15 mouse cellular contexts compared by ENCODE assay signal in genomic region chr13:32752066-32752657, GRCm38 (mm10). TPM values are rescaled to one million over a fixed set of nuclear protein-coding genes. Genes with fewer than 3 reads are reported as not detected.
DNase-seq lines count a peak whose midpoint lies in the region; ATAC-seq lines count a peak whose summit lies in the region.
"Had no signal": no experiment of that assay in that cellular context is flagged by ENCODE, and none has a peak within 500 bp of the region (broad histone marks: within the 10 kb centered on the region; RNA-seq: fewer than 3 reads in every experiment).

No protein-coding gene starts in this region.

- peak overlapping the region; percentile 42 for H3K27ac ChIP-seq in heart, embryonic 16.5 days (ENCODE audit: low read length)
- H3K27ac ChIP-seq: liver, embryonic 12.5 days; midbrain, embryonic 10.5 days had no signal

- H3K4me2 ChIP-seq in heart, embryonic 16.5 days (ENCODE audit: low read depth, low read length): no peak overlapping the region
- H3K4me2 ChIP-seq: liver, embryonic 12.5 days had no signal

- H3K9me3 ChIP-seq in heart, embryonic 16.5 days (replicated peaks; ENCODE audit: control insufficient read depth, low read length): no peaks in the 10 kb centered on the region
- H3K9me3 ChIP-seq: liver, embryonic 12.5 days; midbrain, embryonic 10.5 days had no signal

- H3K4me1 ChIP-seq in heart, embryonic 16.5 days (ENCODE audit: control insufficient read depth, insufficient read depth, low read length): no peaks in the 10 kb centered on the region
- H3K4me1 ChIP-seq: liver, embryonic 12.5 days; midbrain, embryonic 10.5 days had no signal

- no peak overlapping the region for H3K4me3 ChIP-seq in heart, embryonic 16.5 days (ENCODE audit: low read length)
- H3K4me3 ChIP-seq: liver, embryonic 12.5 days; midbrain, embryonic 10.5 days had no signal

- no peaks in the 10 kb centered on the region for H3K36me3 ChIP-seq in heart, embryonic 16.5 days (ENCODE audit: control insufficient read depth, insufficient read depth)
- H3K36me3 ChIP-seq: liver, embryonic 12.5 days; midbrain, embryonic 10.5 days had no signal

- intact Hi-C loops in heart, postnatal 25 days (cut with DNase I): no loop called here
- intact Hi-C loops in left cerebral cortex, postnatal 14 days (cut with DNase I): no loop called here

- 27% methylated on average over 4 of the region's 4 CpGs for WGBS in heart, embryonic 16.5 days

- H3K27me3 ChIP-seq in heart, embryonic 16.5 days (ENCODE audit: control insufficient read depth, insufficient read depth, low read length): no peaks in the 10 kb centered on the region
- H3K27me3 ChIP-seq: liver, embryonic 12.5 days; Patski had no signal

- no peak for DNase-seq in heart, postnatal 25 days (ENCODE audit: low spot score)
- DNase-seq in left cerebral cortex, postnatal 14 days (ENCODE audit: low spot score in 2 of 2): peak; percentile 19 to 55
- no peak for DNase-seq in left cerebral cortex, adult 18-20 months (ENCODE audit: low spot score in 2 of 2)
- peak; percentile 42 for DNase-seq in embryo, embryonic 10.5 days (ENCODE audit: low spot score)
- peak; percentile 49 for DNase-seq in mesoderm, embryonic 11.5 days (ENCODE audit: low read depth, low spot score)
- DNase-seq: cerebellum, adult 18-20 months; layer of hippocampus, adult 9-11 months; lung, postnatal 10 days had no signal

- ATAC-seq in heart, embryonic 16.5 days (replicated peaks; ENCODE audit: extremely low read depth, insufficient read depth, low FRiP score): no peak
- ATAC-seq in megakaryocyte, adult 5-6 weeks (ENCODE audit: poor library complexity, severe bottlenecking): no peak
- ATAC-seq: liver, embryonic 12.5 days; Patski had no signal

- H3K9ac ChIP-seq in heart, embryonic 16.5 days (ENCODE audit: low read length): no peak overlapping the region
- H3K9ac ChIP-seq: liver, embryonic 12.5 days had no signal

RNA-seq across cellular contexts. Expression of gene Mylk4, which starts 31.6 kb away (rescaled TPM):
- 1.3 and 1.7 TPM in 2 replicates for polyA plus RNA-seq in heart, embryonic 16.5 days (2015; fragmentation: Nextera tagmentation; extraction: Ambion mirVana)
- 100 to 1,000 TPM; 303 to 406 TPM for total RNA-seq in heart, postnatal 25 days (2021)
- total RNA-seq in left cerebral cortex, postnatal 14 days (2021): under 1 TPM; 0.32 to 0.33 TPM
- total RNA-seq in left cerebral cortex, adult 18-20 months (2021): not detected
- not detected in 2 replicates for total RNA-seq in megakaryocyte, adult 5-6 weeks (2015)
- total RNA-seq in megakaryocyte, adult 5-6 weeks (2017): not detected in 2 replicates
- total RNA-seq: common myeloid progenitor, adult 5-6 weeks had no signal
- polyA plus RNA-seq: midbrain, embryonic 10.5 days had no signal

RNA-seq across cellular contexts. Expression of gene Wrnip1, which starts 49.7 kb away (rescaled TPM):
- polyA plus RNA-seq in heart, embryonic 16.5 days (2015; fragmentation: Nextera tagmentation; extraction: Ambion mirVana): 19.7 and 24.8 TPM in 2 replicates
- 10 to 100 TPM; 18.5 to 27.1 TPM for total RNA-seq in heart, postnatal 25 days (2021)
- 10 to 100 TPM; 56.4 to 60.6 TPM for total RNA-seq in left cerebral cortex, postnatal 14 days (2021)
- 10 to 100 TPM; 64.3 to 70.0 TPM for total RNA-seq in left cerebral cortex, adult 18-20 months (2021)
- total RNA-seq in megakaryocyte, adult 5-6 weeks (2015): 8.8 and 11.8 TPM in 2 replicates
- total RNA-seq in megakaryocyte, adult 5-6 weeks (2017): 22.6 and 27.5 TPM in 2 replicates

RNA-seq across cellular contexts. Expression of gene D930007J09Rik, which starts 50.5 kb away (rescaled TPM):
- not detected in 2 replicates for polyA plus RNA-seq in heart, embryonic 16.5 days (2015; fragmentation: Nextera tagmentation; extraction: Ambion mirVana)
- not detected for total RNA-seq in heart, postnatal 25 days (2021)
- 1 to 10 TPM; 1.8 TPM for total RNA-seq in left cerebral cortex, postnatal 14 days (2021)
- 1 to 10 TPM in 1 of 2 experiments, not detected in 1; 1.4 TPM for total RNA-seq in left cerebral cortex, adult 18-20 months (2021)
- not detected in 2 replicates for total RNA-seq in megakaryocyte, adult 5-6 weeks (2015)
- not detected in 2 replicates for total RNA-seq in megakaryocyte, adult 5-6 weeks (2017)
- total RNA-seq: common myeloid progenitor, adult 5-6 weeks had no signal
- polyA plus RNA-seq: liver, embryonic 12.5 days; midbrain, embryonic 10.5 days; Patski; thymus, postnatal 0 days had no signal

Comparison
In these comparisons a context has a peak if more than half of its experiments do, and no peak if none do; other contexts are left out.
1. DNase-seq: peak in left cerebral cortex, postnatal 14 days (2 of 2), embryo, embryonic 10.5 days (single experiment) and mesoderm, embryonic 11.5 days (single experiment); none in heart, postnatal 25 days (single experiment) and left cerebral cortex, adult 18-20 months (0 of 2).
2. RNA of gene Mylk4, which starts 31.6 kb away (total RNA-seq): 303 to 406 TPM in heart, postnatal 25 days; 0.32 to 0.33 TPM in left cerebral cortex, postnatal 14 days, not detected in left cerebral cortex, adult 18-20 months and not detected in megakaryocyte, adult 5-6 weeks; every median in the first group is over 100 times any median in the second.